Mouse (Mus musculus) heart, adult 2 months (tissue): ENCODE data around the gene Hcn2. TPM values are rescaled to one million over a fixed set of nuclear protein-coding genes. Genes with fewer than 3 reads are reported as not detected.
"Not testable (repeated sequence)": the region's sequence is repeated elsewhere in the genome, so short reads cannot be mapped to it uniquely, and the experiment has no call there.

ENCODE experiments used
- DNase-seq, 2 experiments: peaks; one replicate each; pipeline ENCODE4 v3.0.0; 2021
- H3K27ac ChIP-seq: fragments of 200-600 bp; 2 replicates; pipeline ENCODE4 v1.8.1; 2022
- H3K27me3 ChIP-seq: fragments of 200-500 bp; 2 replicates; pipeline ENCODE4 v1.6.1; 2012; ENCODE audit warnings: mild to moderate bottlenecking, low read length, inconsistent platforms, mixed read lengths; ENCODE audit not compliant: control insufficient read depth, insufficient read depth
- H3K36me3 ChIP-seq: fragments of 200-500 bp; 2 replicates; pipeline ENCODE4 v1.6.1; 2012; ENCODE audit warnings: low read length, inconsistent platforms; ENCODE audit not compliant: control insufficient read depth, insufficient read depth
- H3K4me1 ChIP-seq: fragments of 200-500 bp; 2 replicates; pipeline ENCODE4 v1.6.1; 2011; ENCODE audit warnings: low read length; ENCODE audit not compliant: control insufficient read depth, insufficient read depth
- H3K4me3 ChIP-seq: fragments of 200-600 bp; 2 replicates; pipeline ENCODE4 v1.8.1; 2022
- H3K79me2 ChIP-seq: fragments of 200-500 bp; replicated peaks from 2 replicates; pipeline ENCODE4 v1.6.1; 2012; ENCODE audit warnings: mild to moderate bottlenecking, inconsistent platforms, low read length, moderate library complexity, mixed read lengths; ENCODE audit not compliant: control insufficient read depth, insufficient read depth
- H3K9ac ChIP-seq: fragments of 200-500 bp; 2 replicates; pipeline ENCODE4 v1.6.1; 2012; ENCODE audit warnings: low read depth, mild to moderate bottlenecking, control low read depth, inconsistent platforms, low read length, mixed read lengths
- CTCF ChIP-seq: fragments of 200-600 bp; IDR thresholded peaks from 2 replicates; pipeline ENCODE4 v1.8.1; 2022; ENCODE audit warnings: antibody characterized with exemption, mild to moderate bottlenecking, moderate library complexity
- EP300 ChIP-seq: fragments of 200-500 bp; IDR thresholded peaks from 2 replicates; pipeline ENCODE4 v1.6.1; 2011; ENCODE audit warnings: low read depth, low read length, control low read depth; ENCODE audit not compliant: insufficient read depth
- POLR2A ChIP-seq: fragments of 200-500 bp; IDR thresholded peaks from 2 replicates; pipeline ENCODE4 v1.6.1; 2011; ENCODE audit warnings: mild to moderate bottlenecking, low read depth, low read length, control low read depth; ENCODE audit not compliant: insufficient read depth
- WGBS: fragments of 180-500 bp; shearing (Covaris S2); methylation state at CpG from one replicate; pipeline ENCODE4 v1.1.7; 2018; 5-methylcytosine and 5-hydroxymethylcytosine counted together
- intact Hi-C: fragments of 180-260 bp; cut with DNase I; formaldehyde crosslinking; loops from one replicate; pipeline ENCODE4 v1.15.1; 2025
- polyA plus RNA-seq: library from polyadenylated mRNA; depleted of rRNA; stranded (reverse); fragments of >200 nt; gene quantifications from 2 replicates; pipeline ENCODE4 v1.2.3, GENCODE M21; 2012
- total RNA-seq, 2 experiments: library from RNA; stranded (reverse); gene quantifications; 2 replicates each; pipeline ENCODE4 v1.2.3; 2021

The Hcn2 gene
- total and polyA plus RNA-seq, 3 experiments, result 17.0 to 33.5 (median 17.5) TPM

GRCm38 (mm10) chr10:79697916-79698315, 18.5 kb upstream of the Hcn2 start:
- intact Hi-C loops, result no loop called here
- DNase-seq, result no peak
- no peaks in the 10 kb centered on the region for H3K36me3 ChIP-seq
- H3K4me3 ChIP-seq, result no peak overlapping the region
- H3K27me3 ChIP-seq, result no peaks in the 10 kb centered on the region
- peak overlapping the region; percentile 85 for H3K27ac ChIP-seq
- H3K4me1 ChIP-seq, result peaks cover 17% of the 10 kb centered on the region
- H3K79me2 ChIP-seq, result no peaks in the 10 kb centered on the region
- H3K9ac ChIP-seq, result no peak overlapping the region
- TF ChIP-seq POLR2A (no peak), EP300 (no peak), CTCF (no peak)
- 31% methylated on average over 6 of the region's 6 CpGs for WGBS

- Histone ChIP-seq H3K27me3 (no peaks in the 10 kb centered on the region), H3K4me1 (peaks cover 17% of the 10 kb centered on the region), H3K36me3 (no peaks in the 10 kb centered on the region), H3K4me3 (no peak overlapping the region), H3K27ac (no peak overlapping the region), H3K79me2 (no peaks in the 10 kb centered on the region), H3K9ac (no peak overlapping the region)
- intact Hi-C loops, result no loop called here
- WGBS, result 89% methylated on average over 6 of the region's 6 CpGs
- peak in 1 of 2 experiments; percentile 3 for DNase-seq
- TF ChIP-seq CTCF (no peak), POLR2A (no peak), EP300 (no peak)
Measured at GRCm38 (mm10) chr10:79698459-79698858, 18.0 kb upstream of the Hcn2 start.

- H3K27ac ChIP-seq, result peak overlapping the region; percentile 83
- peak in 1 of 2 experiments; percentile 39 for DNase-seq
- intact Hi-C loops, result no loop called here
- peaks cover 6% of the 10 kb centered on the region; the same call in 1 of the 2 replicates for H3K79me2 ChIP-seq
- TF ChIP-seq CTCF, result no peak
- TF ChIP-seq EP300, result no peak
- no peak for TF ChIP-seq POLR2A
- H3K4me3 ChIP-seq, result no peak overlapping the region
- no peak overlapping the region for H3K9ac ChIP-seq
- H3K27me3 ChIP-seq, result no peaks in the 10 kb centered on the region
- WGBS, result 34% methylated on average over 7 of the region's 7 CpGs
- H3K36me3 ChIP-seq, result no peaks in the 10 kb centered on the region
- peaks cover 23% of the 10 kb centered on the region for H3K4me1 ChIP-seq
Measured at GRCm38 (mm10) chr10:79700676-79701075, 15.8 kb upstream of the Hcn2 start.

- H3K4me3 ChIP-seq, result no peak overlapping the region
- intact Hi-C loops, result no loop called here
- peak overlapping the region; percentile 83 for H3K27ac ChIP-seq
- WGBS, result 31% methylated on average over 10 of the region's 10 CpGs
- H3K27me3 ChIP-seq, result no peaks in the 10 kb centered on the region
- peaks cover 6% of the 10 kb centered on the region; the same call in 1 of the 2 replicates for H3K79me2 ChIP-seq
- no peaks in the 10 kb centered on the region for H3K36me3 ChIP-seq
- TF ChIP-seq EP300 (peak; percentile 90), POLR2A (0 out of 2 replicates have a peak, but pooled peaks have one; percentile 4), CTCF (no peak)
- H3K9ac ChIP-seq, result 0 out of 2 replicates have a peak overlapping the region, but pooled peaks have one; percentile 10
- H3K4me1 ChIP-seq, result peaks cover 17% of the 10 kb centered on the region
- peak; percentile 78 to 86 for DNase-seq
Measured at GRCm38 (mm10) chr10:79701443-79702129, 14.8 kb upstream of the Hcn2 start.

GRCm38 (mm10) chr10:79702970-79703369, 13.5 kb upstream of the Hcn2 start:
- H3K27ac ChIP-seq, H3K79me2 ChIP-seq, H3K4me3 ChIP-seq, H3K36me3 ChIP-seq, DNase-seq, H3K9ac ChIP-seq, intact Hi-C loops, H3K27me3 ChIP-seq: not testable (repeated sequence)
- 82% methylated on average over 4 of the region's 4 CpGs for WGBS
- H3K4me1 ChIP-seq, result peaks cover 20% of the 10 kb centered on the region

GRCm38 (mm10) chr10:79703541-79703940, 12.9 kb upstream of the Hcn2 start:
- H3K27ac ChIP-seq, result peak overlapping the region; percentile 99
- no peak for DNase-seq
- H3K36me3 ChIP-seq, result no peaks in the 10 kb centered on the region; the same call in 1 of the 2 replicates
- H3K4me3 ChIP-seq, result no peak overlapping the region
- 82% methylated on average over 10 of the region's 10 CpGs for WGBS
- H3K27me3 ChIP-seq, result no peaks in the 10 kb centered on the region
- H3K9ac ChIP-seq, result no peak overlapping the region
- TF ChIP-seq POLR2A, result no peak
- no peak for TF ChIP-seq CTCF
- no peak for TF ChIP-seq EP300
- peaks cover 20% of the 10 kb centered on the region for H3K4me1 ChIP-seq
- intact Hi-C loops, result no loop called here
- H3K79me2 ChIP-seq, result peaks cover 8% of the 10 kb centered on the region; the same call in 1 of the 2 replicates
